Mouse (Mus musculus) testis, adult 2 months (tissue): ENCODE results near the gene Mycbp2. TPM values are rescaled to one million over a fixed set of nuclear protein-coding genes. Genes with fewer than 3 reads are reported as not detected.

Experiments used
- H3K27ac ChIP-seq: fragments of 200-500 bp; 2 replicates; pipeline ENCODE4 v1.5.1; 2012; ENCODE audit warnings: low read depth, low read length; ENCODE audit not compliant: control insufficient read depth, insufficient read depth
- H3K27me3 ChIP-seq: fragments of 200-500 bp; 2 replicates; pipeline ENCODE4 v1.6.1; 2012; ENCODE audit warnings: mild to moderate bottlenecking, low read length, moderate library complexity; ENCODE audit not compliant: control insufficient read depth, insufficient read depth
- H3K36me3 ChIP-seq: fragments of 200-500 bp; 2 replicates; pipeline ENCODE4 v1.6.1; 2012; ENCODE audit warnings: mild to moderate bottlenecking, low read length; ENCODE audit not compliant: control insufficient read depth, insufficient read depth
- H3K4me1 ChIP-seq: fragments of 200-500 bp; 2 replicates; pipeline ENCODE4 v1.6.1; 2012; ENCODE audit warnings: low read length; ENCODE audit not compliant: control insufficient read depth, insufficient read depth
- H3K4me3 ChIP-seq: fragments of 200-500 bp; 2 replicates; pipeline ENCODE4 v1.5.1; 2012; ENCODE audit warnings: low read depth, mild to moderate bottlenecking, low read length, moderate library complexity, mixed read lengths; ENCODE audit not compliant: control insufficient read depth
- CTCF ChIP-seq: fragments of 200-500 bp; IDR thresholded peaks from 2 replicates; pipeline ENCODE4 v1.5.1; 2012; ENCODE audit warnings: low read depth, mild to moderate bottlenecking, inconsistent platforms, low read length, moderate library complexity; ENCODE audit not compliant: control insufficient read depth, insufficient read depth, insufficient replicate concordance
- POLR2A ChIP-seq: fragments of 200-500 bp; IDR thresholded peaks from 2 replicates; pipeline ENCODE4 v1.6.1; 2012; ENCODE audit warnings: low read depth, mild to moderate bottlenecking, inconsistent platforms, low read length, moderate library complexity; ENCODE audit not compliant: control insufficient read depth
- polyA plus RNA-seq: library from polyadenylated mRNA; depleted of rRNA; stranded (reverse); fragments of >200 nt; gene quantifications from 2 replicates; pipeline ENCODE4 v1.2.3, GENCODE M21; 2012

Mycbp2 gene
- polyA plus RNA-seq, 1 experiment: 31.6 TPM

GRCm38 (mm10) chr14:103256866-103257265 lies 89.7 kb downstream of the Mycbp2 start:
- Histone ChIP-seq H3K4me1 (no peaks in the 10 kb centered on the region), H3K36me3 (no peaks in the 10 kb centered on the region), H3K27ac (no peak overlapping the region), H3K4me3 (no peak overlapping the region), H3K27me3 (no peaks in the 10 kb centered on the region)
- TF ChIP-seq CTCF: no peak
- no peak for TF ChIP-seq POLR2A

- Histone ChIP-seq H3K4me1 (no peaks in the 10 kb centered on the region), H3K36me3 (no peaks in the 10 kb centered on the region)
- TF ChIP-seq POLR2A (no peak), CTCF (no peak)
These were observed 92.3 kb downstream of the Mycbp2 start for GRCm38 (mm10) chr14:103254311-103254710.

GRCm38 (mm10) chr14:103242020-103242419 lies 104.6 kb downstream of the Mycbp2 start:
- Histone ChIP-seq H3K27me3 (no peaks in the 10 kb centered on the region), H3K4me1 (no peaks in the 10 kb centered on the region), H3K4me3 (no peak overlapping the region), H3K27ac (no peak overlapping the region), H3K36me3 (peaks cover 5% of the 10 kb centered on the region)
- TF ChIP-seq CTCF (no peak), POLR2A (no peak)

More at GRCm38 (mm10) chr14:103254311-103254710, 92.3 kb downstream of the Mycbp2 start:
- Histone ChIP-seq H3K27ac (no peak overlapping the region), H3K4me3 (no peak overlapping the region), H3K27me3 (no peaks in the 10 kb centered on the region)

- Histone ChIP-seq H3K36me3 (no peaks in the 10 kb centered on the region), H3K4me1 (no peaks in the 10 kb centered on the region), H3K27me3 (no peaks in the 10 kb centered on the region), H3K4me3 (no peak overlapping the region), H3K27ac (no peak overlapping the region)
- no peak for TF ChIP-seq POLR2A
- no peak for TF ChIP-seq CTCF
These were observed 111.8 kb downstream of the Mycbp2 start for GRCm38 (mm10) chr14:103234770-103235169.

GRCm38 (mm10) chr14:103233640-103234593 lies 112.7 kb downstream of the Mycbp2 start:
- H3K27ac ChIP-seq: no peak overlapping the region
- H3K27me3 ChIP-seq: no peaks in the 10 kb centered on the region
- no peak overlapping the region for H3K4me3 ChIP-seq
- H3K4me1 ChIP-seq: no peaks in the 10 kb centered on the region
- no peaks in the 10 kb centered on the region for H3K36me3 ChIP-seq
- no peak for TF ChIP-seq CTCF
- TF ChIP-seq POLR2A: no peak

GRCm38 (mm10) chr14:103222356-103222755 lies 124.3 kb downstream of the Mycbp2 start:
- Histone ChIP-seq H3K27me3 (no peaks in the 10 kb centered on the region), H3K4me1 (no peaks in the 10 kb centered on the region), H3K36me3 (no peaks in the 10 kb centered on the region; the same call in 1 of the 2 replicates), H3K4me3 (no peak overlapping the region), H3K27ac (no peak overlapping the region)
- TF ChIP-seq CTCF: no peak
- no peak for TF ChIP-seq POLR2A

GRCm38 (mm10) chr14:103221751-103222150 lies 124.9 kb downstream of the Mycbp2 start:
- no peaks in the 10 kb centered on the region; the same call in 1 of the 2 replicates for H3K36me3 ChIP-seq
- TF ChIP-seq CTCF (no peak), POLR2A (no peak)
- no peak overlapping the region for H3K27ac ChIP-seq
- no peaks in the 10 kb centered on the region for H3K27me3 ChIP-seq
- no peak overlapping the region for H3K4me3 ChIP-seq
- no peaks in the 10 kb centered on the region for H3K4me1 ChIP-seq
